Mouse (Mus musculus) ES-E14 (cell line): ENCODE measurements at regions not wholly inside any gene's neighbourhood (a gene's known extent, or its start where the extent isn't known, plus 50 kb on each side); places are given as distances from the start of the nearest gene placed in this dataset.

Experiments used
- DNase-seq: peaks from one replicate; pipeline ENCODE4 v3.0.0-alpha.2; 2013; ENCODE audit warnings: low read depth, low spot score
- H3K27ac ChIP-seq: 2 replicates; pipeline ENCODE4 v1.5.1; 2012; ENCODE audit warnings: low read depth, mild to moderate bottlenecking, low read length, moderate library complexity, mixed read lengths; ENCODE audit not compliant: poor library complexity, insufficient read depth, severe bottlenecking
- H3K36me3 ChIP-seq: 2 replicates; pipeline ENCODE4 v1.6.1; 2012; ENCODE audit warnings: mild to moderate bottlenecking, low read length, moderate library complexity, mixed read lengths; ENCODE audit not compliant: control insufficient read depth, poor library complexity, insufficient read depth, severe bottlenecking
- H3K4me1 ChIP-seq, 2 experiments: fragments of 150-350 bp in 1 of 2; sonication (generic) in 1 of 2; 2 replicates each; pipeline ENCODE4 v1.6.1; 2012; ENCODE audit warnings: low read length in 2 of 2, mild to moderate bottlenecking in 1 of 2, mixed read lengths in 1 of 2; ENCODE audit not compliant: control insufficient read depth in 2 of 2, insufficient read depth in 2 of 2, poor library complexity in 1 of 2
- H3K4me3 ChIP-seq, 2 experiments: fragments of 150-350 bp in 1 of 2; sonication (generic) in 1 of 2; 2 replicates each; pipeline ENCODE4 v1.5.1; 2012; ENCODE audit warnings: low read length in 2 of 2, low read depth in 1 of 2, mild to moderate bottlenecking in 1 of 2, mixed read lengths in 1 of 2; ENCODE audit not compliant: insufficient read depth in 1 of 2, poor library complexity in 1 of 2, severe bottlenecking in 1 of 2
- H3K9ac ChIP-seq: 2 replicates; pipeline ENCODE4 v1.6.1; 2012; ENCODE audit warnings: low read depth, mild to moderate bottlenecking, low read length, mixed read lengths; ENCODE audit not compliant: poor library complexity, insufficient read depth, severe bottlenecking
- H3K9me3 ChIP-seq: fragments of 150-350 bp; sonication (generic); 2 replicates; pipeline ENCODE4 v1.6.1; 2012; ENCODE audit warnings: low read depth, mild to moderate bottlenecking, low read length; ENCODE audit not compliant: control insufficient read depth, insufficient read depth
- CHD2 ChIP-seq: IDR thresholded peaks from 2 replicates; pipeline ENCODE4 v1.6.1; 2014; ENCODE audit warnings: mild to moderate bottlenecking, low read depth, low read length, inconsistent platforms
- HCFC1 ChIP-seq: IDR thresholded peaks from 2 replicates; pipeline ENCODE4 v1.6.1; 2012; ENCODE audit warnings: low read length, inconsistent platforms, borderline replicate concordance; ENCODE audit not compliant: insufficient read depth
- MAFK ChIP-seq: IDR thresholded peaks from 2 replicates; pipeline ENCODE4 v1.6.1; 2014; ENCODE audit warnings: mild to moderate bottlenecking, low read depth, low read length, inconsistent platforms; ENCODE audit not compliant: insufficient read depth
- ZC3H11A ChIP-seq: IDR thresholded peaks from 2 replicates; pipeline ENCODE4 v1.6.1; 2012; ENCODE audit warnings: low read depth, mild to moderate bottlenecking, inconsistent platforms, low read length, borderline replicate concordance
- ZNF384 ChIP-seq: IDR thresholded peaks from 2 replicates; pipeline ENCODE4 v1.6.1; 2012; ENCODE audit warnings: low read depth, low read length, inconsistent platforms
- in situ Hi-C, 2 experiments: fragments of 600-800 bp; cut with MboI; formaldehyde crosslinking; loops; one replicate each; pipeline ENCODE4 v1.15.1; 2025; ENCODE audit warnings: low sequenced_read_pairs in 2 of 2, inconsistent platforms in 1 of 2; ENCODE audit not compliant: unreplicated experiment in 2 of 2

- no peaks in the 10 kb centered on the region for H3K9me3 ChIP-seq
- H3K27ac ChIP-seq: no peak overlapping the region
- in situ Hi-C loops: no loop called here
- no peak for DNase-seq
- no peak overlapping the region for H3K9ac ChIP-seq
- TF ChIP-seq HCFC1 (no peak), CHD2 (no peak), ZNF384 (no peak), MAFK (no peak), ZC3H11A (no peak)
- no peaks in the 10 kb centered on the region for H3K36me3 ChIP-seq
- no peak overlapping the region for H3K4me3 ChIP-seq
- H3K4me1 ChIP-seq: no peaks in the 10 kb centered on the region; a peak in 1 of 4 replicates
Measured at GRCm38 (mm10) chr6:52420276-52420970, 107.1 kb downstream of the Evx1 start.

DNA sequence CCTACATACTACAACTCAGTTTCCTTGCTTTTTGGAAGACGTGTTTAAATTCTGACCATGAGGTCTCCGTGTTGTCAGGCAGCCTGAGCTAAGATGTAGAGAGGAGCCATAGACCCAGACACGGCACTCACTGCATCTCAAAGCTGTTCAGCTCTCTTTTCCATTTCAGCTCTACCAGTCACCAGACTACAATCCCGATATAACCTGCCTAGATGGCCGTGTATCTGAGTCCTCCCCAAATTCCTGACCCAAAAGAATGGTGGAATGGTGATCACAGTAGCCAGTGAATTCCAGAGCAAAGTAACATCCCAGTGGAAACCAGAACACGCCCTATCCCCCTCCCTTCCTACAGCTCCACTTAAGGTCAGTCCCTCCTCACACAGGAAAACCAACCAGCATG lies 108.5 kb downstream of the Evx1 start:
- DNase-seq: no peak
- Histone ChIP-seq H3K36me3 (no peaks in the 10 kb centered on the region), H3K4me1 (no peaks in the 10 kb centered on the region), H3K9me3 (no peaks in the 10 kb centered on the region), H3K27ac (no peak overlapping the region), H3K4me3 (no peak overlapping the region), H3K9ac (no peak overlapping the region)
- in situ Hi-C loops: no loop called here
- no peak for TF ChIP-seq ZC3H11A
- TF ChIP-seq ZNF384: no peak
- no peak for TF ChIP-seq CHD2
- no peak for TF ChIP-seq HCFC1
- TF ChIP-seq MAFK: no peak

DNA sequence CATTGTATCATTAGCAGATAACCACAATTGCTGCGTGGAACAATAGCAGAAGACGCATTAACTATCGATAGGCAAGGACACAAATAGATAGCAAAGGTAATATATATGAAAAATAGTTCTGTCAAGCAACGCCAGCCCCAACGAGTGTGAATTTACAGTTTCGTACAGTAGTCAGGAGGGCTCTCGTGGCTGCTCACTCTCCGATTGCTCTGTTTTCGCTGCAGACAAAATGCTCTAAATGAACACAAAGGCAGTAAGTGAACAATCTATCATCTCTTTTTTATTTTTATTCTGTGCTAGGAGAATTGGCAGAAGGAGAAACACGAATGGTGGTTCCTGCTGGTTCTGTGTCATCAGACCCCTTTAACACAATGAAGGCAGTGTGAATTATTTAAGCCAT lies 109.4 kb downstream of the Evx1 start:
- no peak for DNase-seq
- in situ Hi-C loops: no loop called here
- no peak overlapping the region for H3K9ac ChIP-seq
- H3K4me3 ChIP-seq: no peak overlapping the region
- H3K4me1 ChIP-seq: no peaks in the 10 kb centered on the region
- H3K36me3 ChIP-seq: no peaks in the 10 kb centered on the region
- TF ChIP-seq MAFK (no peak), ZNF384 (no peak), ZC3H11A (no peak), CHD2 (no peak), HCFC1 (no peak)
- H3K27ac ChIP-seq: no peak overlapping the region
- H3K9me3 ChIP-seq: no peaks in the 10 kb centered on the region

DNA sequence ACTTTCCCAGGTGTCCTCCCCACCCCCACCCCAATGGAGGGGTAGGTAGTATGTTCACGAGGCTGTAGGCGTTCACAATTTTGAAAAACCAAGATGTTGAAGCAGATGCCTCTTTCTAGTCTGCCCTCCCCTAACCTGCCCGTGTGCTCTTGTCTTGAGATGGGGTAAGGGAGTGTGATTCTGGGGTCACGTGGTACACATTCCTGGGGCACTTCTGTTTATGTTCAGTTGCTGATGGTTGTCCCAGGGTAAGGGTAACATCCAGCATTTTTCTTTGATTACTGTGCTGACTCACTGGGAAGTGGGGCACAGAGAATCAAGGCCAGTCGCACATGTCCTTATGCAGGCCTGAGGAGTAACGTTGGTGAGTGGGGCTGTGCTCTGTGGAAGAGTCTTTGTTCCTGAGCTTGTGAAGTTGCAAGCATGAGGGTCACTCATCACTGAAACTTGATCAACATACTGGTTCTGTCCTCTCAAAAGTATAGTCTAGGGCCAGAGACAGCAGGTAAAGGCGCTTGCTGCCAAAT lies 110.3 kb downstream of the Evx1 start:
- no peaks in the 10 kb centered on the region for H3K4me1 ChIP-seq
- TF ChIP-seq CHD2: no peak
- TF ChIP-seq MAFK: no peak
- no peak for TF ChIP-seq ZC3H11A
- TF ChIP-seq HCFC1: no peak
- no peak for TF ChIP-seq ZNF384
- H3K4me3 ChIP-seq: no peak overlapping the region
- H3K27ac ChIP-seq: no peak overlapping the region
- no peak overlapping the region for H3K9ac ChIP-seq
- no peaks in the 10 kb centered on the region for H3K36me3 ChIP-seq
- in situ Hi-C loops: no loop called here
- H3K9me3 ChIP-seq: no peaks in the 10 kb centered on the region
- no peak for DNase-seq
